Mouse (Mus musculus): ENCODE measurements around the gene Gm21958. TPM values are rescaled to one million over a fixed set of nuclear protein-coding genes. Genes with fewer than 3 reads are reported as not detected.

The Gm21958 gene
- total RNA-seq, 2 experiments from 2014 or later = not detected

GRCm38 (mm10) chr3:54668141-54668540 lies 46.0 kb downstream of the Gm21958 start:
- intact Hi-C loops (cut with DNase I) = no loop called here
- DNase-seq = no peak

Other genes with a start within 250 kb of the Gm21958 start
- gene Supt20, start 21.5 kb downstream of the Gm21958 start, total RNA-seq (2021) = 10 to 100 TPM in 1 of 2 experiments, 1 to 10 TPM in 1; 9.7 to 10.1 TPM
- gene Exosc8, start 21.0 kb upstream of the Gm21958 start, total RNA-seq (2021) = 10 to 100 TPM in 1 of 2 experiments, 1 to 10 TPM in 1; 9.2 to 11.7 TPM
- 1 to 10 TPM; 7.5 to 8.0 TPM for gene Alg5, start 21.2 kb upstream of the Gm21958 start, total RNA-seq (2021)
- gene Smad9, start 41.2 kb upstream of the Gm21958 start, total RNA-seq (2021) = under 1 TPM; 0.17 to 0.41 TPM
- 10 to 100 TPM; 23.7 to 23.9 TPM for gene Rfxap, start 93.4 kb upstream of the Gm21958 start, total RNA-seq (2021)
- gene Sertm1, start 201.5 kb upstream of the Gm21958 start, total RNA-seq (2021) = not detected